Mouse (Mus musculus) megakaryocyte, embryonic 14.5 days (primary cell): ENCODE results near the gene Trp53rka. TPM values are rescaled to one million over a fixed set of nuclear protein-coding genes. Genes with fewer than 3 reads are reported as not detected.
A peak's percentile ranks its signal among the peaks of the same experiment; 100 is the strongest.

Experiments
- H3K27me3 ChIP-seq: replicated peaks from 2 replicates; pipeline ENCODE3; 2012; ENCODE audit warnings: inconsistent platforms
- H3K36me3 ChIP-seq: replicated peaks from 2 replicates; pipeline ENCODE3; 2012; ENCODE audit warnings: low read length, inconsistent platforms, mixed read lengths
- H3K4me1 ChIP-seq: 2 replicates; pipeline ENCODE4 v1.6.1; 2012; ENCODE audit warnings: inconsistent platforms
- H3K4me3 ChIP-seq: replicated peaks from 2 replicates; pipeline ENCODE3; 2012; ENCODE audit warnings: moderate library complexity, mild to moderate bottlenecking, inconsistent platforms
- H3K9me3 ChIP-seq: 2 replicates; pipeline ENCODE4 v1.6.1; 2012; ENCODE audit warnings: inconsistent platforms
- FLI1 ChIP-seq: IDR thresholded peaks from 2 replicates; pipeline ENCODE4 v1.6.1; 2012; ENCODE audit warnings: low read length, inconsistent platforms, mixed read lengths
- GATA1 ChIP-seq: IDR thresholded peaks from 3 replicates; pipeline ENCODE4 v1.6.1; 2012; ENCODE audit warnings: mixed read lengths, low read length, inconsistent platforms, borderline replicate concordance
- polyA plus RNA-seq: library from polyadenylated mRNA; stranded (reverse); fragments of >175 nt; gene quantifications from 2 replicates; pipeline ENCODE4 v1.2.3, GENCODE M21; 2012; ENCODE audit warnings: low replicate concordance; ENCODE audit not compliant: insufficient read depth

Gene Trp53rka
- polyA plus RNA-seq, 1 experiment = 17.6 TPM

GRCm38 (mm10) chr2:165510466-165510865 lies 17.3 kb upstream of the Trp53rka start:
- H3K27me3 ChIP-seq = peaks cover 57% of the 10 kb centered on the region

DNA sequence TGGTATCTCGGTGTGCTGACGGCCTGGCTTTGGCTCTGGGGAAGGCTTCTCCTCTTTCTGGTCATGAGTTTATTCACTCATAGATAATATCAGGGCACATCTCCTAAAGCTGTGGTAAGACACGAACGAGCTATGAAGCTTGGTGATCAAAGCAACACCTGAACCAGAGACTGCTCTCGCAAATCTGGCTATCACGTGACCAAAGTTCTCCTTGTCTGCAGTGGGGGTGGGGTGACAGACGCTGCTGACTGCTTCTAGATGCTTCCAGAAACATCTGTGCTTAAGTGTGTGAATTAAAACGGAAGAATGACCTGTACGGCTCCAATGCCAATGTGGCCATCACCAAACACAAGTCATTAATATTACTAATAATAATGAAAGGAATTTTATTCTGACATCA lies 16.6 kb upstream of the Trp53rka start:
- Histone ChIP-seq H3K4me3 (no peak overlapping the region), H3K9me3 (no peaks in the 10 kb centered on the region), H3K36me3 (no peaks in the 10 kb centered on the region), H3K4me1 (no peaks in the 10 kb centered on the region), H3K27me3 (peaks cover 57% of the 10 kb centered on the region)
- no peak for TF ChIP-seq FLI1
- no peak for TF ChIP-seq GATA1

More at GRCm38 (mm10) chr2:165510466-165510865, 17.3 kb upstream of the Trp53rka start:
- Histone ChIP-seq H3K4me1 (no peaks in the 10 kb centered on the region), H3K36me3 (no peaks in the 10 kb centered on the region), H3K4me3 (no peak overlapping the region), H3K9me3 (no peaks in the 10 kb centered on the region)
- TF ChIP-seq GATA1 (no peak), FLI1 (no peak)

- TF ChIP-seq FLI1 (no peak), GATA1 (no peak)
- Histone ChIP-seq H3K27me3 (peaks cover 68% of the 10 kb centered on the region), H3K4me3 (no peak within 1 kb of the TSS), H3K36me3 (no peaks in the 10 kb centered on the region), H3K9me3 (peaks cover 4% of the 10 kb centered on the region), H3K4me1 (peaks cover 5% of the 10 kb centered on the region; the same call in 1 of the 2 replicates)
Measured at GRCm38 (mm10) chr2:165503259-165504203, 10.4 kb upstream of the Trp53rka start, which contains the start of gene Slc2a10. Slc2a10 (plus strand) TSS chr2:165503787.

DNA sequence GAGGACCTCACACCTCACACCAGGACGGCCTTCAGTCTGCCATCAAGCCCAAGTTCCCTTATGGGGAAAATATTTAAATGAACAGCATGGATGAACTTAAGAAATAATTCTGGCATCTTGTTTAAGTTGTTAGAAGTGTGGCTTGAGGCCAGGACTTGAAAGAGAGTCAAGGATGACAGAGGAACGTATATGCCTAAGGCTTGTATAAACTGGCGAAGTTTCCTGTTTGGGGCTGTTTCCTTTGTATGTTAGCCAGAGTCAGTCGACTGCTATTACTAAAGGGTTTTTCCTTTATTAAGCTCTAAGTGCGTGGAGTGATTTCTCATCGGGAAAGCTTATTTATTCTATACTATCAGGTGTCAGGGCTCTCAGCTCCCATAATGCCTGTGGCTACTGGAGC lies 5.7 kb upstream of the Trp53rka start:
- Histone ChIP-seq H3K4me3 (no peak overlapping the region), H3K36me3 (no peaks in the 10 kb centered on the region), H3K27me3 (peaks cover 64% of the 10 kb centered on the region), H3K4me1 (peaks cover 8% of the 10 kb centered on the region; the same call in 1 of the 2 replicates), H3K9me3 (peaks cover 24% of the 10 kb centered on the region)
- TF ChIP-seq GATA1 (no peak), FLI1 (no peak)

DNA sequence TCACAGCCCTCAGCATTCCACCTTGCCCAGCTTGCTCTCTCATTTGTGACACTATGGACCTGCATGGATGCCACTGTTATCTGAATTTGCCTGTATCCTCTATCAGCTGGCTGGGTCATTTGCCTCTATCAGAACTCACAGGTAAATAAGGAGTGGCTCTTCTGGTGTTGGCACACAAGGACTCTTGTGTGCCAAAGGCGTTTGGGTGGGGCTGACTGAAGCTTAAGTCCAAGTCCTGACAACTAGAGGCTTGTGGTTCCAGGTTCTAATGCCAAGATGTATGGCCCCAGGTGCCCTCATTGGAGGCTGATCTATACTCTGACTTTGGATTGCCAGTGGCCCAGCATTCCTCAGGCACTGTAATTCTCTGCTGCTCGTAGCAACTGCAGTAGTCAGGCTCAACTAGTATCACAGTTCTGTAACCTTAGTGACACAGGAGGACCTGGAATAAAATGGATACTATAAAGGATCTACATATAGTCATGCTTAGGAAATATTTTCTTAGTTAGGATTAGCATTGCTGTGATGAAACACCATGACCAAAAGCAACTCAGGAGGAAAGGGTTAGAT lies 4.7 kb upstream of the Trp53rka start:
- Histone ChIP-seq H3K9me3 (peaks cover 24% of the 10 kb centered on the region), H3K36me3 (no peaks in the 10 kb centered on the region), H3K4me3 (peak overlapping the region; percentile 19), H3K27me3 (peaks cover 54% of the 10 kb centered on the region), H3K4me1 (peaks cover 10% of the 10 kb centered on the region)
- TF ChIP-seq FLI1 (no peak), GATA1 (no peak)

- H3K4me1 ChIP-seq = peaks cover 20% of the 10 kb centered on the region
- TF ChIP-seq GATA1 (no peak), FLI1 (no peak)
- peaks cover 24% of the 10 kb centered on the region for H3K9me3 ChIP-seq
- no peaks in the 10 kb centered on the region for H3K36me3 ChIP-seq
- H3K4me3 ChIP-seq = no peak overlapping the region
- H3K27me3 ChIP-seq = peaks cover 46% of the 10 kb centered on the region
Measured at GRCm38 (mm10) chr2:165496251-165496650, 3.1 kb upstream of the Trp53rka start.

DNA sequence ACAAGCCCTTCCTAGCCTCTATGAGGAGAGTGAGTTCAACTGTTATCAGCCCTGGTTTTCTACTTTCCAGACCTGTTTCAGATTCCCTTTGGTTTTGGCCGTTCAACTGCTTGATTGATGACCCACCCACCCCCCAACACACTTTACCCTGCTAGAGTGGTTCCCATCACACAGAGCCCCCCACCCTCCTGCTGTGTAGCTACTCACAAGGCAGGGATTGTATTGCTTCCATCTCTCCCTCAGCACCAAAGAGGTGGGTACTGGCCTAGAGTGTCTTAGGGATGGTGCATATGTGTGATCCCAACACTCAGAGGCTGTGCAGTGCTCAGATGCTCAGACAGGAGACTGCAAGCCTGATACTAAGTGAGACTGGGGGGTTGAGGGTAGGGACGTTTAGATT lies 1.4 kb upstream of the Trp53rka start:
- TF ChIP-seq FLI1 (no peak), GATA1 (no peak)
- Histone ChIP-seq H3K36me3 (peaks cover 15% of the 10 kb centered on the region), H3K4me3 (peak overlapping the region; percentile 8), H3K27me3 (peaks cover 29% of the 10 kb centered on the region), H3K4me1 (peaks cover 20% of the 10 kb centered on the region), H3K9me3 (peaks cover 22% of the 10 kb centered on the region)

DNA sequence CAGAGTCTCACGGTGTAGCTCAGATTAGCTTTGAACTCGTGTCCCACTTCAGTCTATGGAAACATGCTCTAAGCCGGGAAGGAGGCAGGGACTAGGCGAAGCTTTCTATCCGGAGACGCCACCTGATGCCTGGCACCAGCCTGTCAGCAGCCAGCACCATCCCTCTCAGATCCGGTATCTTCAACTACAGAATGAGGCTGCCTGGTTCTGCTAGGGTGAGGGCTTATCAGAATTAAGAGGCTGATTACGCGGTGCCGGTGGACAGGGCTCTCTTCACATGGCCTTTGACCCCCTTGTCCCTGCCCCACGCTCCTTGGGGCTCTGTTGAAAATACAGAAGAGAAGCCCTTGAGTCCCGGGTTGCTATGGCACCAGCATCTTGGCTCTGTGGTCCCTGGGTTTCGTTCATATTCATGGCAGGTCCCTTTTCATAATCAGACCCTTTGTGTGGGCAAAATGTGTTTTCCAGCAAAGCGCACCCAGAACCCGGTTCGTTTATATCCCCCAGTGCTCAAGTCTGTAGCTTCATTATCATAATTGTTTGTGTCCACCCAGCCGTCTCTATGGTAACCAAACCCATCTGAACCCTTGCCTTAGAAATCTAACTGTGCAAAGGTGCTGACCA lies 575 bp upstream of the Trp53rka start:
- Histone ChIP-seq H3K4me3 (peak overlapping the region; percentile 90), H3K9me3 (peaks cover 22% of the 10 kb centered on the region), H3K36me3 (peaks cover 23% of the 10 kb centered on the region), H3K4me1 (peaks cover 26% of the 10 kb centered on the region), H3K27me3 (peaks cover 25% of the 10 kb centered on the region)
- TF ChIP-seq FLI1 (no peak), GATA1 (no peak)

DNA sequence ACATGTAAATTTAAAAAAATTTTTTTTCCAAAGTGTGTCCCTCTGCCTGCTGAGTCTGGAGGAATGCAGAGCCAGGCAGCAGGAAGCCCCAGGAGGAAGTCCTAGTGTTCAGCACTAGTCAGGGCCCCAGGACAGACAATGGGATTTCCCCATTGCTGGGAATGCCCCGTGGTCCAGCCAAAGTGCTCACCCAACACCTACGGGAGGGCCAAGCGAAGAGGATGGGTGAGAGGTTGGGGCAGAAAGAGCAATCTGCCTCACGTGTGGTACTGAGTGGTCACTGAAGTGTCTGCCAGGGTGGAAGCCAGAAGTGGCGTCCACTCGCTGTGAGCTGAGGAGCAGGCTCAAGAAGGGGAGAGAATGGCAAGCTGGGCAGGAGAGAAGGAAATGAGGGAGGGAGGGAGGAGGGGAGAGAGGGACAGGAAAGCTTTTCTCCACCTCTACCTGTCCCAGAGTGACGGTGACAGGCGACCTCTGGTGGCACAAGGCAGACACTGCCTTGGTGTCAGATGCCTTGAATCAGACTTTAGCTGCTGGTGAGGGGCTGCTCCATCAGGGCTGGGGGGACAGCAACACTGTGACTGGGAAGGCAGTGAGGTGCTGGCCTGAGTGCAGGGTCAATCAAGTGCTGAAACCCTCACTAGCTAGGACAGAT lies 6.1 kb downstream of the Trp53rka start:
- H3K4me3 ChIP-seq = peak overlapping the region; percentile 40
- TF ChIP-seq GATA1 = no peak
- TF ChIP-seq FLI1 = no peak
- peaks cover 30% of the 10 kb centered on the region for H3K36me3 ChIP-seq

More for the DNA sequence above, 6.1 kb downstream of the Trp53rka start:
- H3K4me1 ChIP-seq = peaks cover 42% of the 10 kb centered on the region
- H3K27me3 ChIP-seq = peaks cover 31% of the 10 kb centered on the region
- no peaks in the 10 kb centered on the region for H3K9me3 ChIP-seq
